Mouse (Mus musculus) thymus, postnatal 10 days (tissue): ENCODE data around the gene Alkbh6.

ENCODE experiments used
- DNase-seq, 2 experiments: peaks; one replicate each; pipeline ENCODE4 v3.0.0; 2021; ENCODE audit warnings: low spot score in 2 of 2

The Alkbh6 gene

GRCm38 (mm10) chr7:30328379-30328778 is 19.9 kb downstream of the Alkbh6 start:
- no peak for DNase-seq

GRCm38 (mm10) chr7:30331887-30332286 is 23.4 kb downstream of the Alkbh6 start:
- peak; percentile 73 to 85 for DNase-seq

DNA sequence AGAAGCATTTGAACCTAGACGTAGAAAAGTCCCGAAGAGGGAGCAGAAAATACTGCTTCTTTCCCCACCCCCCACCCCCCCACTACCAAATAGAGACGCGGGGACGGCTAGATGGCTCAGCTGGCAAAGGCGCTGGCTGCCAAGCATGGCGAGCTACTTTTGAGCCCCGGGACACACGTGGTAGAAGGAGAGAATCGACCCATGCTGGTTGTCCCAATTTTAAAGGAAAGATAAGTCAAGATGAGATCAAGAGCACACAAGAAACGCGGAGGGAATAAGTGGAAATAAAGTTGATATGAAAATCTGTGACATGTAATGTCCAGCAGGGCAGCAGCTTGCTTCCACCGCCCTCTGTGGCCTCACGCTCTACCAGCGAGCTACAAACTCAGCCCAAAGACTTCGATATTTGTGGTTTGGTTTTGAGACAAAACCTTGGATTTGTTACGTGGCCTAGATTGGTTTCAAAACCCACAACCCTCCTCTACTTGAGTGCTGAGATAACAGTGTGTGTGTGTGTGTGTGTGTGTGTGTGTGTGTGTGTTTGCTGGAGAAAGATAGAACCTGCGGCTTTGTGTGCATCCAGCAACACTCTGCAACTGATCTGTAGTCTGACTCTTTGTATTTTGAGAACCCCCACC is 24.2 kb downstream of the Alkbh6 start:
- no peak for DNase-seq

- peak; percentile 30 to 32 for DNase-seq
Observed at GRCm38 (mm10) chr7:30333436-30333835, 24.9 kb downstream of the Alkbh6 start.

DNA sequence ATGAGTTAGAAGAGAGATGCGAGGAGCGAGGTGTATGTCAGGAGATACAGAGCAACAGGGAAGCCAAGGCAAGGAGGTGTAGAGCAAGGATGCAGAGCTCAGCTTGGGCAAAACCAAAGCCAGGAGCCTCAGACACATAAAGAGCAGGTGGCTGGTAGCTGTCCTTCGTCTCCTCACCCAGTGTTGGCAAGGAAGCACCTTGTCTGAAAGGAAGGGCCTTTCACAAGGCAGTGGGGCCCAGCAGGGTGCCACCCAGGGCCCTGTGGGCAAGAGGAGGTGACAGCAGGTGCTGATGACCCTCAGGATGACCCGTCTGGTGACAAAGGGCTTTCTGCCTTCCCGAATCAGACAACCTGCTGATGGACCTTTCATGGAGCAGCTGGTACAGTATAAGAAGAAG is 26.0 kb downstream of the Alkbh6 start:
- no peak for DNase-seq

DNA sequence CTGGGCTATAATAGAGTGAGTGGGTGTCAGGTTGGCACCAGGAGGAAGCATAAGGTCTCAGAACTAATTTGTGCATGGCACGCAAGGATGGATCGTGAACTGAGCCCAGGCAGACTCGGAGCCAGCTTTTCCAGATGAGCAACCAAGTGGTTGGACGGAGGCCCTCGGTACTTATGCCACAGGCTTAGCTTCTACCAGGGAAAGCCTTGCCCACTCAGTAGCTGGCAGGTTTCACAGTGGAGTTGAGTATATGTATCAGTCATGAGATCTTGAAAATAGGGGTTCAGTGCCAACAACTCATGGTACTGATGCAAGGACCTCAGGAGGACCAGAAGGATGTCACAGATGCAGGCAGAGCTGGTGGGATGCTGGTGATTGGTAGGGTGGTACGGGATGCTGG is 27.2 kb downstream of the Alkbh6 start:
- DNase-seq = no peak

GRCm38 (mm10) chr7:30336384-30336783 is 27.9 kb downstream of the Alkbh6 start:
- DNase-seq = peak; percentile 35 to 73

- DNase-seq = no peak
Observed at GRCm38 (mm10) chr7:30339432-30340109, 31.1 kb downstream of the Alkbh6 start.

DNA sequence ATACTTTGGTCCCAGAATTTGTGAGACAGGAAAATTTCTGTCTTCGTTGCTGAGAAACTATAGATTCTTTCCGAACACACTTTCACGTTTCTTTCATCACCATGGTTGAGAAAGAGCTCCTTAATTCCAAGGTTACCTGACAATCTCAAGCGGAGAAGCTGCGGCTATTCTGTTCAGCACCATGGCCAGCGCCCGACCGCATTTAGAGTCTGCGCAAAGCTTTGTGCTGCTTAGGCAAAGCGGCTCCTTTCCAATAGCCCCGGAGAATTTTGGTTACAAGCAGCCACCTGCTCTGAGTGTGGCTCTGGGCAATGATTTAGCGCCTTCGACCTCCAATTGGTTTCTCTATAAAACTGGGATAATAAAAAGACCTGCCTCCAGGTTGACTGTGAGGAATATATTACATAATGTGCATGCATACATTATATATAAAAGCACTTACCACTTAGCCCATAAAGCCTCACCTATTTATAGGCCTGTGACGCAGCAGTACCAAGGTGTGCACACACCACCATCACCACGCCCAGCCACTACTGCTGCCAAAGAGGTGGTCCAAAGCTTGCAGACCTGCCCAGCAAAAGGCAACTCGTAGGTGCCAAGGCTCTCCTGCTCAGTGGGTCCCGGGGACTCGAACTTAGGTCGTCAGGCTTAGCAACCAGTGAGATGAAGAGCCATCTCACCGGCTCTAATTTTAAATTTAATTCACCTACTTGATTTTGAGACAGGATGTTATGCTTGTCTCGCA is 38.3 kb downstream of the Alkbh6 start:
- DNase-seq = peak in 1 of 2 experiments; percentile 74

- peak; percentile 44 to 68 for DNase-seq
Observed at GRCm38 (mm10) chr7:30347828-30348227, 39.3 kb downstream of the Alkbh6 start.

DNA sequence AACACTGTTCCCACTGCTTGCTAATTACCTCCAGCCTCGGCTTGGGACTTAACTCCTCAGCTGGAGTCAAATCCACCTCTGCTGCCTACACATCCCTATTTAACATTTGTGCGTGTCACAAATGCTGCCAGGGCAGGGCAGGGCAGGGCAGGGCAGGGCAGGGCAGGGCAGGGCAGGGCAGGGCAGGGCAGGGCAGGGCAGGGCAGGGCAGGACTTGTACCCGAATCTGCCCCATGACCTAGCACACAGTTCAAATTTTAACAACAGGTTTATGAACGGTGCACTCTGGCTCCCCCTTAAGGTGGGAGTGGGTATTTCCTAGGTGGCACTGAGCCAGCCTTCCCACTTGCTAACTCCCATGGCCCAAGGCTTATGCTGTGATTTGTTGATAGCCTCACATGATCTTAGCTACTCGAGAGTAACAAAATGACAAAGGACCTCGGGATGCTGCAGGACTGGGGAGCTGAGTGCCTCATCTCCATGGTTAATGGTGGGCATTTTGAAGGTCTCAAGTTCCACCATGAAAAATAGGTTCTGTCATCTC is 44.8 kb downstream of the Alkbh6 start:
- DNase-seq = peak in 1 of 2 experiments; percentile 65

- no peak for DNase-seq
Observed at GRCm38 (mm10) chr7:30354059-30354458, 45.5 kb downstream of the Alkbh6 start.

DNA sequence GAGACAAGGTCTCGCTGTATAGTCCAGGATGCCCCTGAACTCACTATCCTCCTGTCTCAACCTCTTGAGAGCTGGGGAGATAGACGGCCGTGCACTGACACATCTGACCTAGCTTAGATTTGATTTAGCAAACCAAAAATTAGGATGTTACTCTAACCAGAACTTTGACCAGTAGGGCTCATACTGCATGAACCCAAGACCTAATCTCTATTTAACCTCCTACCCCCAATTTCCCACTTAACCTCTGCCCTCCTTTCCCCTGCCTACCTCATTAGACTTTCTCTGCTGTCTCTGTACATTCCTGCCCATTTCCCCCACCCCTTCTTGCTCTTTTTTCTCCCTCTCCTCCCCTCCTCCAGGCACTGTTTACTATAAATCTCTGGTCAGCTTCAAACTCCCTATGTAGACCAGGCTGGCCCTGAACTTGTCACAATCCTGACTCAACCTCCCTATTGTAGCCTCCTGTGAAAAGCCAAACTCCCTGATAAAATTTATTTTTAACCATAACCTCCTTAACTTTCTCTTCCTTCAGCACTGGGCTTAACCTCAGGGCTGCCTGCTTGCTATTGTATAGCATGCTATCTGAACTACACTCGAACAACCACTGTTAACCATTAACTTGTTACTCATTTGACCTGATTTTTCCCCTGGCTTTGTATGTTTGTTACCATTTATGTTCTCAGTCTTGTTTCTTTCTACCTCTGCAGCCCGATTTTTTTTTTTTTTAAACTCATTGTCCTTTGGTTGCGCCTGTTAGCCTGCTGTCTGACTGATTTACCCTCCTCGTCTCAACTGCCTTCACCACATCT is 50.1 kb downstream of the Alkbh6 start:
- no peak for DNase-seq

DNA sequence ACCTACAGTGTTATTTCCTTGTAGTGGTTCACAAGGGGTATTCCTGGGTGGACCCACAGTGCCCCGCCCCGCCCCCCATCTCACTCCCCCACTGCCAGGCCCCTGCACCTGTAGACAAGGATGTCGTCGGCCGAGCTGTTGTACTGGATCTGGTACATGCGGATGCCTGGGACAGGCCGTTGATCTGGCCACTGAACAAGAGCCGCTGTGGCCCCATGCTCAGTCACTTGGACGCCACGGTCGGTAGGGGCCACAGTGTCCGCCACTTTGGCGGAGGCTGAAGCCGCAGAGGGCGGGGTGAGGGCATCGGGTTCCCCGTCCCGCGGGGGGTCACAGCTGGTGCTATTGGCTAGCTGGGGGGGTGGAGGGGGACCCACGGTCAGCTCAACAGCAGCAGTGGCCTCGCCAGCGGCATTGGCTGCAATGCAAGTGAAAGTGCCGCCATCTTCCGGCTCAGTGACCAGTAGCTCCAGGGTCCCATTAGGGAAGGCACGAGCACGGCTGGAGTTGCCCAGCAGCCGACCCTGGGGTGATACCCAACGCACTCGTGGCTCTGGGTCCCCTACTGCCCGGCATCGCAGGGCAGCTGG is 50.9 kb downstream of the Alkbh6 start:
- DNase-seq = no peak

GRCm38 (mm10) chr7:30360028-30360427 is 51.5 kb downstream of the Alkbh6 start:
- DNase-seq = no peak

DNA sequence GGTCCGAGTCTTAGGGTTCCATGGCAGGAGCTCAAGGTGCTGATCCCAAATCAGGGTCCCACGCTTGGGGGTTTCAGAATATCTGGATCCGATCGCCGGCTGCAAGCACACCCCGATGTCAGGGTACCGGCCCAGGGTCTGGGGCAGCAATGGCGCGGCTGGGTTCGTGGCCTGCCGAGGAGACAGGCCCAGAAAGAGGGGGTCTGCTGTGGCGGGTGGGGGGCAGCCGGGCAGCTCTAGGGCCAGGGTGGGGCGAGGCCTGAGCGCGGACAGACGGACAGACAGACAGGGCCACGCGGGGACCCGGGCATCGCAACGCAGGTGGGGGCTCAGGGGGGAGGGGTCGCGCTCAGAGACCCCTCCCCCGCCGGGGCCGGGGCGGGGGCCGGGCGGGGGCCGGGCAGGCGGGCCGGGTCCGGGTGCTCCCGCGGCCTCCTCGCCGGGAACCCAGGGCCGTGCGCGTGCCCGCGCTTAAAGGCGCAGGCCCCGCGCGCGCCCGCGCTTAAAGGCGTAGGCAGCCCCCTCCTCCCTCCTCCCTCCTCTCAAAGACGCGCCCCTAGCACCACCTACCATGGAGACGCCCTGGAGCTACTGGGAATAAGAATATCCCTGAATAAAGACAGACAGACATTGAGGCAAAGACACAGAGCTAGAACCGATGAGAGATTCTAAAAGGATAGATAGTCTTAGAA is 54.3 kb downstream of the Alkbh6 start, which contains the start of gene Lrfn3:
Gene Lrfn3, minus strand, starts transcription at position 121 of the 692 bp plus-strand sequence.
- no peak for DNase-seq

DNA sequence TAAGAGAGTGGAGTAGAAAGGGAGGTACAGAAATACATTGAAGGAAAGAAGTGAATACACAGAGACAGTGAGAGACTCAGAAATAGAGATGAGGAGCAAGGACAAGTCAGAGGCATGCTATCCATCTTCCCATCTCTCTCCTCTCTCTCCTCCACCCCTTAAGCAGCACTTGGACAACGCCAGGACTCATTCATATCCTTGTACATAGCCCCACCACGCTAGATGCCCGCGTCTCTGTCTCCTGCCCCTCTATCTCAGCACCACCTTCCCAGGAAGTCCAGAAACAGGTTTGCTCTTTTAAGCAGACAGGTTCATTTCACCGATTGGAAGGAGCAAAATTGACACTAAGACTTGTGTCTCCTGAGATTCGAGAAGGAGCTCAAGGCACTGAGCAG is 54.8 kb downstream of the Alkbh6 start:
- no peak for DNase-seq
